Mouse (Mus musculus) ES-Bruce4 (cell line): ENCODE data around the gene Srl.

ENCODE experiments used
- CTCF ChIP-seq: IDR thresholded peaks from one replicate; pipeline ENCODE4 v1.8.1; 2011; ENCODE audit warnings: low read depth, low read length
- POLR2A ChIP-seq: IDR thresholded peaks from one replicate; pipeline ENCODE4 v1.8.1; 2011; ENCODE audit warnings: low read length; ENCODE audit not compliant: insufficient read depth

- no peak for TF ChIP-seq CTCF
- TF ChIP-seq POLR2A: no peak
These were observed 15.5 kb upstream of the Srl start for GRCm38 (mm10) chr16:4557085-4557484.
